Mouse (Mus musculus) gastrocnemius, postnatal 14 days (tissue): ENCODE data around the gene Jmjd6. TPM values are rescaled to one million over a fixed set of nuclear protein-coding genes. Genes with fewer than 3 reads are reported as not detected.

Experiments
- DNase-seq: peaks from one replicate; pipeline ENCODE4 v3.0.0; 2021; ENCODE audit warnings: mixed read lengths
- intact Hi-C: fragments of 180-260 bp; cut with DNase I; formaldehyde crosslinking; loops from one replicate; pipeline ENCODE4 v1.15.1; 2025; ENCODE audit warnings: low total_unique reads
- long read RNA-seq, 2 experiments: library from polyadenylated mRNA; stranded (forward); transcript quantifications; one replicate each; pipeline ENCODE4 v2.0.0; 2021
- total RNA-seq, 2 experiments: library from RNA; stranded (reverse); gene quantifications; 2 replicates each; pipeline ENCODE4 v1.2.3; 2021

Jmjd6 gene
- total RNA-seq, result 10 to 100 TPM; 19.5 to 21.4 TPM
- long read RNA-seq, experiment 1, partial matches to known transcripts, result 0 of 10 reads
- long read RNA-seq, experiment 1, other reads (novel, unspliced or antisense), result 6 of 10 reads
- long read RNA-seq, experiment 2, transcript Jmjd6-201 (6 exons, 1,668 nt), result major isoform, 10 of 25 reads
- long read RNA-seq, experiment 2, partial matches to known transcripts, result 4 of 25 reads
- long read RNA-seq, experiment 2, other reads (novel, unspliced or antisense), result 8 of 25 reads

GRCm38 (mm10) chr11:116843261-116844233 lies at the start of gene Jmjd6, which contains the start of gene Mettl23:
Gene Jmjd6, minus strand, starts transcription at chr11:116843449.
Gene Mettl23, plus strand, starts transcription at chr11:116843278.
- intact Hi-C loops, result no loop called here
- peak; percentile 98 for DNase-seq

GRCm38 (mm10) chr11:116887136-116887535 lies 43.9 kb upstream of the Jmjd6 start:
- intact Hi-C loops, result loop anchor here (5.0 kb wide), 1 partner anchor 155 kb away; no protein-coding TSS in a partner anchor
- no peak for DNase-seq

- intact Hi-C loops, result loop anchor here (5.0 kb wide), 1 partner anchor 157 kb away; no protein-coding TSS in a partner anchor
- peak; percentile 69 for DNase-seq
These were observed 42.3 kb upstream of the Jmjd6 start for GRCm38 (mm10) chr11:116885275-116886151.

GRCm38 (mm10) chr11:116884061-116884460 lies 40.8 kb upstream of the Jmjd6 start:
- intact Hi-C loops, result no loop called here
- no peak for DNase-seq

GRCm38 (mm10) chr11:116882446-116882845 lies 39.2 kb upstream of the Jmjd6 start:
- intact Hi-C loops, result no loop called here
- no peak for DNase-seq

GRCm38 (mm10) chr11:116881440-116881839 lies 38.2 kb upstream of the Jmjd6 start:
- no peak for DNase-seq
- intact Hi-C loops, result no loop called here

- intact Hi-C loops, result no loop called here
- DNase-seq, result no peak
These were observed 37.6 kb upstream of the Jmjd6 start for GRCm38 (mm10) chr11:116880839-116881238.

GRCm38 (mm10) chr11:116878454-116878853 lies 35.2 kb upstream of the Jmjd6 start:
- intact Hi-C loops, result no loop called here
- DNase-seq, result no peak

GRCm38 (mm10) chr11:116873987-116874386 lies 30.7 kb upstream of the Jmjd6 start:
- DNase-seq, result no peak
- intact Hi-C loops, result no loop called here

GRCm38 (mm10) chr11:116871538-116871937 lies 28.3 kb upstream of the Jmjd6 start:
- DNase-seq, result no peak
- intact Hi-C loops, result no loop called here

- DNase-seq, result no peak
- intact Hi-C loops, result no loop called here
These were observed 26.4 kb upstream of the Jmjd6 start for GRCm38 (mm10) chr11:116869641-116870040.

- intact Hi-C loops, result no loop called here
- no peak for DNase-seq
These were observed 26.0 kb upstream of the Jmjd6 start for GRCm38 (mm10) chr11:116869223-116869622.

- DNase-seq, result peak; percentile 65
- intact Hi-C loops, result no loop called here
These were observed 24.9 kb upstream of the Jmjd6 start for GRCm38 (mm10) chr11:116868129-116868528.

GRCm38 (mm10) chr11:116865945-116866585 lies 22.8 kb upstream of the Jmjd6 start:
- intact Hi-C loops, result no loop called here
- no peak for DNase-seq

GRCm38 (mm10) chr11:116864444-116864843 lies 21.2 kb upstream of the Jmjd6 start:
- no peak for DNase-seq
- intact Hi-C loops, result no loop called here

GRCm38 (mm10) chr11:116857183-116857850 lies 14.1 kb upstream of the Jmjd6 start:
- no peak for DNase-seq
- intact Hi-C loops, result no loop called here

- intact Hi-C loops, result no loop called here
- no peak for DNase-seq
These were observed 11.0 kb upstream of the Jmjd6 start for GRCm38 (mm10) chr11:116854279-116854678.

- intact Hi-C loops, result no loop called here
- DNase-seq, result peak; percentile 98
These were observed 10.3 kb upstream of the Jmjd6 start for GRCm38 (mm10) chr11:116853512-116853928.
